Mouse (Mus musculus) limb, embryonic 15.5 days (tissue): ENCODE measurements around the gene Pim3. TPM values are rescaled to one million over a fixed set of nuclear protein-coding genes. Genes with fewer than 3 reads are reported as not detected.

Experiments used
- polyA plus RNA-seq: library from polyadenylated mRNA; unstranded; fragments of >200 nt; fragmentation: Nextera tagmentation; extraction: Ambion mirVana; gene quantifications from 2 replicates; pipeline ENCODE4 v1.2.1, GENCODE M21; 2015

Pim3 gene
- polyA plus RNA-seq, 1 experiment from 2014 or later: 52.9 TPM

Other genes with a start within 250 kb of the Pim3 start
- gene Brd1, start 128.0 kb upstream of the Pim3 start, polyA plus RNA-seq: 18.6 and 21.7 TPM in 2 replicates
- 11.4 and 12.2 TPM in 2 replicates for gene Zbed4, start 110.5 kb upstream of the Pim3 start, polyA plus RNA-seq
- 12.0 and 12.3 TPM in 2 replicates for gene Alg12, start 42.9 kb upstream of the Pim3 start, polyA plus RNA-seq
- gene Creld2, start 42.5 kb upstream of the Pim3 start, polyA plus RNA-seq: 94.5 and 99.0 TPM in 2 replicates
- gene Ttll8, start 92.2 kb downstream of the Pim3 start, polyA plus RNA-seq: not detected in 2 replicates
- gene Mlc1, start 116.8 kb downstream of the Pim3 start, polyA plus RNA-seq: 0.40 TPM in 2 replicates
- 0.08 and 0.63 TPM in 2 replicates for gene Mov10l1, start 120.7 kb downstream of the Pim3 start, polyA plus RNA-seq
- 0.31 and 0.34 TPM in 2 replicates for gene Panx2, start 197.5 kb downstream of the Pim3 start, polyA plus RNA-seq
- 56.6 and 56.9 TPM in 2 replicates for gene Trabd, start 212.9 kb downstream of the Pim3 start, polyA plus RNA-seq
- gene Selenoo, start 226.9 kb downstream of the Pim3 start, polyA plus RNA-seq: 14.4 and 16.9 TPM in 2 replicates